Mouse (Mus musculus) stomach, embryonic 15.5 days (tissue): ENCODE measurements at regions not wholly inside any gene's neighbourhood (a gene's known extent, or its start where the extent isn't known, plus 50 kb on each side); places are given as distances from the start of the nearest gene placed in this dataset.

Experiments used
- ATAC-seq: fragments of 200-750 bp; cut with Nextera tagmentation; 2 replicates; pipeline ENCODE4 v1.8.0; 2017; ENCODE audit warnings: low read depth, moderate number of reproducible peaks, moderate TSS enrichment; ENCODE audit not compliant: insufficient read depth, low FRiP score
- H3K27ac ChIP-seq: fragments of 300-500 bp; sonication (generic); 2 replicates; pipeline ENCODE4 v1.5.1; 2015; ENCODE audit warnings: mild to moderate bottlenecking, inconsistent platforms
- H3K27me3 ChIP-seq: fragments of 300-500 bp; sonication (generic); replicated peaks from 2 replicates; pipeline ENCODE4 v1.6.1; 2015; ENCODE audit warnings: inconsistent platforms
- H3K36me3 ChIP-seq: fragments of 300-500 bp; sonication (generic); 2 replicates; pipeline ENCODE4 v1.6.1; 2015; ENCODE audit warnings: inconsistent platforms
- H3K4me1 ChIP-seq: fragments of 300-500 bp; sonication (generic); 2 replicates; pipeline ENCODE4 v1.6.1; 2015; ENCODE audit warnings: inconsistent platforms
- H3K4me2 ChIP-seq: fragments of 300-500 bp; sonication (generic); 2 replicates; pipeline ENCODE4 v1.6.1; 2015; ENCODE audit warnings: mild to moderate bottlenecking, inconsistent platforms
- H3K4me3 ChIP-seq: fragments of 300-500 bp; sonication (generic); replicated peaks from 2 replicates; pipeline ENCODE4 v1.5.1; 2015; ENCODE audit warnings: inconsistent platforms
- H3K9ac ChIP-seq: fragments of 300-500 bp; sonication (generic); 2 replicates; pipeline ENCODE4 v1.6.1; 2015; ENCODE audit warnings: inconsistent platforms
- H3K9me3 ChIP-seq: fragments of 300-500 bp; sonication (generic); 2 replicates; pipeline ENCODE4 v1.6.1; 2016; ENCODE audit warnings: inconsistent platforms
- WGBS: fragments of 180-500 bp; shearing (Covaris S2); methylation state at CpG from one replicate; pipeline ENCODE4 v1.1.7; 2015; 5-methylcytosine and 5-hydroxymethylcytosine counted together

GRCm38 (mm10) chr14:123066344-123066743 is 82.5 kb upstream of the Tmtc4 start:
- 95% methylated on average over 4 of the region's 4 CpGs for WGBS
- ATAC-seq = no peak
- no peaks in the 10 kb centered on the region for H3K4me1 ChIP-seq
- no peak overlapping the region for H3K27ac ChIP-seq
- no peak overlapping the region for H3K4me3 ChIP-seq
- H3K4me2 ChIP-seq = no peak overlapping the region
- H3K9ac ChIP-seq = no peak overlapping the region
- no peaks in the 10 kb centered on the region for H3K27me3 ChIP-seq
- no peaks in the 10 kb centered on the region for H3K9me3 ChIP-seq
- no peaks in the 10 kb centered on the region for H3K36me3 ChIP-seq

DNA sequence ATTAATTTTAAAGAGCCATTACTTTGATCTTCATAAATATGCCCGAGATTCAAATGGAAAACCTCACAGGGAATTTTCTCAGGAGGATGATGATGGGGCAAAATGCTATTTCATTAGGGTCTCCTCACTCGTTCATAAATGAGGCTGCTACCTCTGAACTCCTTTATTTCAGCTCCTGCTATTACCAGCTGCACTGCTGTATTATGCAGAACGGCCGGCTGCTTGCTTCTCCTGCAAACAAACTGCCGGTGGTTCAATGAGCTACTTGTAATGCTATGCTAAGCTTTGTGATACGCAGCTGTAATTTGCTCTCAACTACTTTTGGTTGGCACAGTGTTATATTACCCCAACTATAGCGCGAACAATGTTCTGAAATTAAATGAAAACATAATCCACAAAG is 81.7 kb upstream of the Tmtc4 start:
- H3K4me3 ChIP-seq = no peak overlapping the region
- H3K4me1 ChIP-seq = no peaks in the 10 kb centered on the region
- H3K36me3 ChIP-seq = no peaks in the 10 kb centered on the region
- no peak for ATAC-seq
- no peak overlapping the region for H3K27ac ChIP-seq
- WGBS = 66% methylated on average over 8 of the region's 8 CpGs
- no peaks in the 10 kb centered on the region for H3K9me3 ChIP-seq
- no peaks in the 10 kb centered on the region for H3K27me3 ChIP-seq
- no peak overlapping the region for H3K4me2 ChIP-seq
- H3K9ac ChIP-seq = no peak overlapping the region

DNA sequence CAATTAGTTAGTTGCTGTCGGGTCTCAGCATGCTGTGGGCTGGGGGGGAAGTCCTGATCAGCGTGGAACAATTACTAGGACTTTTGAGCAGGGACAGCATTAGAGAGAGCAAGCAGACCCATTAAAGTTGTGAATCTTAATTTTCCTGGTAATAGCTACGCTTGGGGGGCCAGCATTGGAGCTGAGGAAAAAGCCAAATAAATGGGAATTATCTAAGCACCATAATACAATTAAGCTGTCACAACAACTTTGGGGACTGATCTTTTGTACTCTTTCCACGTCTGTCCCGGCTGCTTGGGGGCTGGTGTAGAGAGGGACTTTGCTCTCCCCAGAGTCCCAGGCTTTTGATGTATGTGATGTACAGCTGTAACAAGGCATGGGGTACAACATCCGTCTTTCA is 81.3 kb upstream of the Tmtc4 start:
- no peaks in the 10 kb centered on the region for H3K27me3 ChIP-seq
- H3K27ac ChIP-seq = no peak overlapping the region
- H3K9ac ChIP-seq = no peak overlapping the region
- no peak overlapping the region for H3K4me2 ChIP-seq
- ATAC-seq = no peak
- WGBS = 55% methylated on average over 6 of the region's 6 CpGs
- no peaks in the 10 kb centered on the region for H3K9me3 ChIP-seq
- no peak overlapping the region for H3K4me3 ChIP-seq
- H3K4me1 ChIP-seq = no peaks in the 10 kb centered on the region
- H3K36me3 ChIP-seq = no peaks in the 10 kb centered on the region

DNA sequence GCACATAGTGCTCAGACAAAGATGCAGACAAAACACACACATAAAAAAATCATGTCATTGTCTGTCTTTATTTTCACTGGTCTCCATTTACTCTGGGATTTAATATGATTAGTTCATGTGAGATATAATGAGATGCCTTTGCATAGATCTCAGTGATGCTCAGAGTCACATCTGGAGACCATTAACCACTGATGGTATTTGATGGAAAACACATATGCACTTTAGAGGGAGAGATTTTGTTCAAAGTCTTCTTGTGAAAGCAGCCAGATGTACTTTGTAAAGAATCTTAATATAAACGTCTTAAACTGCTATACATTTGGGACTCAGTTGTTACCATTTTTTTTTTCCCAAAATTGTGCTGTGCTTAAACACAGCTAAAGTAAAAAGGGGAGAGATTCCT is 79.1 kb upstream of the Tmtc4 start:
- 40% methylated on average over 1 of the region's 1 CpGs for WGBS
- Histone ChIP-seq H3K4me2 (no peak overlapping the region), H3K4me1 (no peaks in the 10 kb centered on the region), H3K9me3 (no peaks in the 10 kb centered on the region), H3K9ac (no peak overlapping the region), H3K36me3 (no peaks in the 10 kb centered on the region), H3K27ac (no peak overlapping the region), H3K27me3 (no peaks in the 10 kb centered on the region), H3K4me3 (no peak overlapping the region)
- no peak for ATAC-seq

DNA sequence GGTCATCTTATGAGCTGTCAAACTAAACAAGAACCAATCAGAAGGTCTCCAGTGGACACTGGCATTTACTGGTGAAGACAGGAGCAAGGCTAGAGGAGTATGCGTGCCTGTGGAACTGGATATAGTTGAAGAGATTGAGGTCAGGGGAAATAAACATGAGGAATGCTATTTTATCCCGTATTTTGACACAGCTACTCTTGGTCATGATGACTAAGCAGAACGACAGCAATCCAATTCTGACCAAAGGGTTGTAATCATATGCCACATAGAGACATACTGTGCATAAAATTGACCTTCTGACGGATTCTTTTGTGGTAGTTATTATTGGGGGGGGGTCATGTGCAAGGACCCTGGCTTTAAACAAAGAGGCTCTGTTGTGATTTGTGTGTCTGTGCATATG is 73.1 kb upstream of the Tmtc4 start:
- Histone ChIP-seq H3K27me3 (no peaks in the 10 kb centered on the region), H3K36me3 (no peaks in the 10 kb centered on the region), H3K4me3 (no peak overlapping the region), H3K9ac (no peak overlapping the region), H3K4me1 (no peaks in the 10 kb centered on the region), H3K27ac (no peak overlapping the region), H3K4me2 (no peak overlapping the region), H3K9me3 (no peaks in the 10 kb centered on the region)
- WGBS = 68% methylated on average over 4 of the region's 4 CpGs
- no peak for ATAC-seq

DNA sequence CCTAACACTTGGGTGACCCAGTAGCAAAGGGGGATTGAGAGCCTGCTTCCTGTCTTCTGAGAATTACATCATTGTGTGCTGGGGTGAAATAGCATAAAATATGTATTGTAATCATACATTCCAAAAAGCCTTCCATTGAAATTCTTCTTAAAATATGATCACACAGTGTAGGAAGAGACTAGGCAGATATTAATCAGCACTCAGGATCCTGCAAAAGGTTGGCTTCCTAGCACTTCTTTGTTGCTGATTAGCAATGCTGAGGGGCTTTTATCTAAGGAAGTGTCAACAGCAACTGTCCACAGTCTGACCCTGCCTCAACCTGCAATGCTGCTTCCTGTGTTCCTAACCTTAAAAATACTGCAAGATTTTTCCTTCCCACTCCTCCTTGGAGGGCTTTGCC is 64.6 kb upstream of the Tmtc4 start:
- Histone ChIP-seq H3K27ac (no peak overlapping the region), H3K4me1 (no peaks in the 10 kb centered on the region), H3K9me3 (no peaks in the 10 kb centered on the region), H3K36me3 (no peaks in the 10 kb centered on the region), H3K4me3 (no peak overlapping the region), H3K4me2 (no peak overlapping the region), H3K9ac (no peak overlapping the region), H3K27me3 (no peaks in the 10 kb centered on the region)
- no peak for ATAC-seq

DNA sequence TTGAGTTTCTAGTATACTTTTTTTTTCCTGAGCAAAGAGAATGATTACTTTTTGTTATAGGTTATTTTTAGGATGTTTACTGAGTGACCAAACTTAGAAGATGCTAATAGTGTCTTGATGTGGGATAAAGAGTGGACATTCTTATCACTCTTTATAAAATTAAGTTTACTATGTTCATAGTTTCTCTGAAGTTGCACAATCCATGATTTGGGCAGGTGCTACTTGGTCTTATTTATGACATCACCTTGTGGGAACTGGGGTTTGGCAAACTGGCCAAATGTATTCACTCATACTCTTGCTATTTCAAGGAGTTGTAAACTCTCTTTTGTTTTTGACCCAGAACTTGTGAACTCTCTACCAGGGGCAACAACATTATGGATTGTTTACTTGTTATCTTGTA is 56.2 kb upstream of the Tmtc4 start:
- no peak overlapping the region for H3K4me2 ChIP-seq
- no peak overlapping the region for H3K9ac ChIP-seq
- no peak overlapping the region for H3K4me3 ChIP-seq
- H3K27me3 ChIP-seq = no peaks in the 10 kb centered on the region
- no peaks in the 10 kb centered on the region for H3K4me1 ChIP-seq
- no peaks in the 10 kb centered on the region for H3K9me3 ChIP-seq
- H3K27ac ChIP-seq = no peak overlapping the region
- no peak for ATAC-seq
- no peaks in the 10 kb centered on the region for H3K36me3 ChIP-seq

DNA sequence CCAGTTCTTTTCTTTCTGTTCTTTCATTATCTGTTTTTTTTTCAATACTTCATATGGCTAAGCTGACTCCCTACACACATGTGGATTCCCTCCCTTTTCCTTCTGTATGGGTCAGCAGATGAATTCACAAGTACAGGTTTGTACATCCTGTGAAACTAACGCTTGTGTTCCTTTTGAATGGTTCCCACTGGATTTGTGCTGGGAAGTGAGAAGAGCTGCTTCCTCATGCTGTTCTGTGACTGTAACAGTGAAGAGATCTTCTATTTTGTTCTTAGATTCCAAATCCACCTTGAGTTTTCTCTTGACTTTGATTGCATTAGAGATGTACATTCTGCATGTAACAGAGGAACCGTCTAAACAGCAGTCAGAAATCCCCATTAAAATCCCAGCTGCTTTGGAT is 53.6 kb upstream of the Tmtc4 start:
- Histone ChIP-seq H3K4me1 (no peaks in the 10 kb centered on the region), H3K27ac (no peak overlapping the region), H3K4me3 (no peak overlapping the region), H3K9ac (no peak overlapping the region), H3K27me3 (no peaks in the 10 kb centered on the region), H3K4me2 (no peak overlapping the region), H3K36me3 (no peaks in the 10 kb centered on the region), H3K9me3 (no peaks in the 10 kb centered on the region)
- ATAC-seq = no peak
- WGBS = 76% methylated on average over 2 of the region's 2 CpGs
